Mouse (Mus musculus): ENCODE data around the gene Rtn2.

The Rtn2 gene

GRCm38 (mm10) chr7:19282385-19282784, at the start of gene Rtn2:
TSS of gene Rtn2 (plus strand) at chr7:19282624.
- DNase-seq (ENCODE audit: low spot score), result no peak

- no peak for DNase-seq (ENCODE audit: low spot score)
Observed at GRCm38 (mm10) chr7:19234652-19235051, 47.8 kb upstream of the Rtn2 start.

- no peak for DNase-seq (ENCODE audit: low spot score)
Observed at GRCm38 (mm10) chr7:19235092-19235671, 47.2 kb upstream of the Rtn2 start.

GRCm38 (mm10) chr7:19236411-19236810, 46.0 kb upstream of the Rtn2 start:
- DNase-seq (ENCODE audit: low spot score), result no peak

GRCm38 (mm10) chr7:19238344-19238743, 44.1 kb upstream of the Rtn2 start:
- DNase-seq (ENCODE audit: low spot score), result no peak

GRCm38 (mm10) chr7:19239423-19239822, 43.0 kb upstream of the Rtn2 start:
- DNase-seq (ENCODE audit: low spot score), result peak; percentile 61

- DNase-seq (ENCODE audit: low spot score), result no peak
Observed at GRCm38 (mm10) chr7:19239986-19240385, 42.4 kb upstream of the Rtn2 start.

- DNase-seq (ENCODE audit: low spot score), result no peak
Observed at GRCm38 (mm10) chr7:19240905-19241463, 41.4 kb upstream of the Rtn2 start.

- DNase-seq (ENCODE audit: low spot score), result no peak
Observed at GRCm38 (mm10) chr7:19242005-19242404, 40.4 kb upstream of the Rtn2 start.

GRCm38 (mm10) chr7:19243858-19244257, 38.6 kb upstream of the Rtn2 start:
- DNase-seq (ENCODE audit: low spot score), result no peak

GRCm38 (mm10) chr7:19245083-19245482, 37.3 kb upstream of the Rtn2 start:
- DNase-seq (ENCODE audit: low spot score), result no peak

GRCm38 (mm10) chr7:19246855-19247254, 35.6 kb upstream of the Rtn2 start:
- DNase-seq (ENCODE audit: low spot score), result no peak

- DNase-seq (ENCODE audit: low spot score), result no peak
Observed at GRCm38 (mm10) chr7:19247511-19247910, 34.9 kb upstream of the Rtn2 start.

GRCm38 (mm10) chr7:19252078-19252477, 30.3 kb upstream of the Rtn2 start:
- DNase-seq (ENCODE audit: low spot score), result no peak

- no peak for DNase-seq (ENCODE audit: low spot score)
Observed at GRCm38 (mm10) chr7:19253437-19253836, 29.0 kb upstream of the Rtn2 start.

GRCm38 (mm10) chr7:19255395-19255794, 27.0 kb upstream of the Rtn2 start:
- no peak for DNase-seq (ENCODE audit: low spot score)

GRCm38 (mm10) chr7:19256567-19256966, 25.9 kb upstream of the Rtn2 start:
- no peak for DNase-seq (ENCODE audit: low spot score)

- no peak for DNase-seq (ENCODE audit: low spot score)
Observed at GRCm38 (mm10) chr7:19257390-19258022, 24.9 kb upstream of the Rtn2 start.

GRCm38 (mm10) chr7:19258336-19258735, 24.1 kb upstream of the Rtn2 start:
- no peak for DNase-seq (ENCODE audit: low spot score)

GRCm38 (mm10) chr7:19265147-19265546, 17.3 kb upstream of the Rtn2 start:
- DNase-seq (ENCODE audit: low spot score), result no peak

GRCm38 (mm10) chr7:19265928-19266822, 16.2 kb upstream of the Rtn2 start:
- DNase-seq (ENCODE audit: low spot score), result no peak

- no peak for DNase-seq (ENCODE audit: low spot score)
Observed at GRCm38 (mm10) chr7:19267051-19267450, 15.4 kb upstream of the Rtn2 start.

All from urinary bladder, postnatal 10 days (tissue).